Mouse (Mus musculus): ENCODE results near the gene Vps4b. TPM values are rescaled to one million over a fixed set of nuclear protein-coding genes. Genes with fewer than 3 reads are reported as not detected.

Vps4b gene
- polyA plus RNA-seq, 1 experiment = 121 TPM

- no peak for TF ChIP-seq EP300 (IDR thresholded peaks at IDR 0.05; ENCODE audit: insufficient read depth, low read depth, low read length)
- TF ChIP-seq POLR2A (IDR thresholded peaks at IDR 0.05; ENCODE audit: insufficient read depth, low read length) = no peak
- TF ChIP-seq CTCF (IDR thresholded peaks at IDR 0.05; ENCODE audit: low read depth, low read length) = no peak
- Histone ChIP-seq H3K27me3 (ENCODE audit: control insufficient read depth, insufficient read depth, low read length, poor library complexity, severe bottlenecking) (no peaks in the 10 kb centered on the region), H3K9ac (ENCODE audit: low read depth, poor library complexity, severe bottlenecking) (no peak overlapping the region), H3K4me1 (ENCODE audit: control insufficient read depth, insufficient read depth, low read length) (no peaks in the 10 kb centered on the region), H3K9me3 (replicated peaks; ENCODE audit: control insufficient read depth, insufficient read depth, low read length, poor library complexity, severe bottlenecking) (no peaks in the 10 kb centered on the region), H3K27ac (ENCODE audit: insufficient read depth, low read length) (no peak overlapping the region), H3K4me3 (ENCODE audit: low read depth, low read length) (no peak overlapping the region), H3K36me3 (ENCODE audit: control insufficient read depth, insufficient read depth, low read length, poor library complexity, severe bottlenecking) (no peaks in the 10 kb centered on the region)
These were observed 18.3 kb upstream of the Vps4b start for GRCm38 (mm10) chr1:106814864-106815263.

- Histone ChIP-seq H3K27ac (ENCODE audit: insufficient read depth, low read length) (no peak overlapping the region), H3K36me3 (ENCODE audit: control insufficient read depth, insufficient read depth, low read length, poor library complexity, severe bottlenecking) (no peaks in the 10 kb centered on the region), H3K9me3 (replicated peaks; ENCODE audit: control insufficient read depth, insufficient read depth, low read length, poor library complexity, severe bottlenecking) (no peaks in the 10 kb centered on the region), H3K4me1 (ENCODE audit: control insufficient read depth, insufficient read depth, low read length) (no peaks in the 10 kb centered on the region), H3K4me3 (ENCODE audit: low read depth, low read length) (no peak overlapping the region), H3K27me3 (ENCODE audit: control insufficient read depth, insufficient read depth, low read length, poor library complexity, severe bottlenecking) (no peaks in the 10 kb centered on the region), H3K9ac (ENCODE audit: low read depth, poor library complexity, severe bottlenecking) (no peak overlapping the region)
- TF ChIP-seq CTCF (IDR thresholded peaks at IDR 0.05; ENCODE audit: low read depth, low read length) = peak; percentile 46
- TF ChIP-seq POLR2A (IDR thresholded peaks at IDR 0.05; ENCODE audit: insufficient read depth, low read length) = no peak
These were observed 3.4 kb upstream of the Vps4b start for GRCm38 (mm10) chr1:106799931-106800330.

- H3K4me1 ChIP-seq (ENCODE audit: control insufficient read depth, insufficient read depth, low read length) = peaks cover under 1% of the 10 kb centered on the region
- no peaks in the 10 kb centered on the region for H3K27me3 ChIP-seq (ENCODE audit: control insufficient read depth, insufficient read depth, low read length, poor library complexity, severe bottlenecking)
- H3K9me3 ChIP-seq (replicated peaks; ENCODE audit: control insufficient read depth, insufficient read depth, low read length, poor library complexity, severe bottlenecking) = no peaks in the 10 kb centered on the region
- TF ChIP-seq EP300 (IDR thresholded peaks at IDR 0.05; ENCODE audit: insufficient read depth, low read depth, low read length) = no peak
- TF ChIP-seq POLR2A (IDR thresholded peaks at IDR 0.05; ENCODE audit: insufficient read depth, low read length) = no peak
- no peak for TF ChIP-seq CTCF (IDR thresholded peaks at IDR 0.05; ENCODE audit: low read depth, low read length)
- H3K4me3 ChIP-seq (ENCODE audit: low read depth, low read length) = no peak overlapping the region
- H3K27ac ChIP-seq (ENCODE audit: insufficient read depth, low read length) = no peak overlapping the region
- no peak overlapping the region for H3K9ac ChIP-seq (ENCODE audit: low read depth, poor library complexity, severe bottlenecking)
- H3K36me3 ChIP-seq (ENCODE audit: control insufficient read depth, insufficient read depth, low read length, poor library complexity, severe bottlenecking) = no peaks in the 10 kb centered on the region
These were observed 2.9 kb upstream of the Vps4b start for GRCm38 (mm10) chr1:106799406-106799805.

GRCm38 (mm10) chr1:106796987-106797779 lies 655 bp upstream of the Vps4b start:
- Histone ChIP-seq H3K36me3 (ENCODE audit: control insufficient read depth, insufficient read depth, low read length, poor library complexity, severe bottlenecking) (peaks cover 4% of the 10 kb centered on the region; the same call in 1 of the 2 replicates), H3K27ac (ENCODE audit: insufficient read depth, low read length) (no peak overlapping the region), H3K9ac (ENCODE audit: low read depth, poor library complexity, severe bottlenecking) (peak overlapping the region; percentile 31), H3K4me1 (ENCODE audit: control insufficient read depth, insufficient read depth, low read length) (peaks cover 5% of the 10 kb centered on the region), H3K27me3 (ENCODE audit: control insufficient read depth, insufficient read depth, low read length, poor library complexity, severe bottlenecking) (no peaks in the 10 kb centered on the region), H3K9me3 (replicated peaks; ENCODE audit: control insufficient read depth, insufficient read depth, low read length, poor library complexity, severe bottlenecking) (no peaks in the 10 kb centered on the region), H3K4me3 (ENCODE audit: low read depth, low read length) (peak overlapping the region; percentile 61)
- TF ChIP-seq POLR2A (IDR thresholded peaks at IDR 0.05; ENCODE audit: insufficient read depth, low read length) = no peak
- no peak for TF ChIP-seq CTCF (IDR thresholded peaks at IDR 0.05; ENCODE audit: low read depth, low read length)

GRCm38 (mm10) chr1:106795634-106796541 lies 640 bp downstream of the Vps4b start:
- H3K9me3 ChIP-seq (replicated peaks; ENCODE audit: control insufficient read depth, insufficient read depth, low read length, poor library complexity, severe bottlenecking) = no peaks in the 10 kb centered on the region
- no peak for TF ChIP-seq CTCF (IDR thresholded peaks at IDR 0.05; ENCODE audit: low read depth, low read length)
- no peak for TF ChIP-seq POLR2A (IDR thresholded peaks at IDR 0.05; ENCODE audit: insufficient read depth, low read length)
- no peak for TF ChIP-seq EP300 (IDR thresholded peaks at IDR 0.05; ENCODE audit: insufficient read depth, low read depth, low read length)

More at GRCm38 (mm10) chr1:106795634-106796541, 640 bp downstream of the Vps4b start:
- Histone ChIP-seq H3K4me3 (ENCODE audit: low read depth, low read length) (peak overlapping the region; percentile 99), H3K27me3 (ENCODE audit: control insufficient read depth, insufficient read depth, low read length, poor library complexity, severe bottlenecking) (no peaks in the 10 kb centered on the region), H3K27ac (ENCODE audit: insufficient read depth, low read length) (peak overlapping the region; percentile 66), H3K9ac (ENCODE audit: low read depth, poor library complexity, severe bottlenecking) (peak overlapping the region; percentile 97), H3K4me1 (ENCODE audit: control insufficient read depth, insufficient read depth, low read length) (peaks cover 5% of the 10 kb centered on the region), H3K36me3 (ENCODE audit: control insufficient read depth, insufficient read depth, low read length, poor library complexity, severe bottlenecking) (peaks cover 4% of the 10 kb centered on the region; the same call in 1 of the 2 replicates)

Data from ES-Bruce4 (cell line).